Mouse (Mus musculus): ENCODE results near the gene Gm11032. TPM values are rescaled to one million over a fixed set of nuclear protein-coding genes. Genes with fewer than 3 reads are reported as not detected.

Gm11032 gene
- polyA plus RNA-seq, 1 experiment from 2014 or later, result not detected

DNA sequence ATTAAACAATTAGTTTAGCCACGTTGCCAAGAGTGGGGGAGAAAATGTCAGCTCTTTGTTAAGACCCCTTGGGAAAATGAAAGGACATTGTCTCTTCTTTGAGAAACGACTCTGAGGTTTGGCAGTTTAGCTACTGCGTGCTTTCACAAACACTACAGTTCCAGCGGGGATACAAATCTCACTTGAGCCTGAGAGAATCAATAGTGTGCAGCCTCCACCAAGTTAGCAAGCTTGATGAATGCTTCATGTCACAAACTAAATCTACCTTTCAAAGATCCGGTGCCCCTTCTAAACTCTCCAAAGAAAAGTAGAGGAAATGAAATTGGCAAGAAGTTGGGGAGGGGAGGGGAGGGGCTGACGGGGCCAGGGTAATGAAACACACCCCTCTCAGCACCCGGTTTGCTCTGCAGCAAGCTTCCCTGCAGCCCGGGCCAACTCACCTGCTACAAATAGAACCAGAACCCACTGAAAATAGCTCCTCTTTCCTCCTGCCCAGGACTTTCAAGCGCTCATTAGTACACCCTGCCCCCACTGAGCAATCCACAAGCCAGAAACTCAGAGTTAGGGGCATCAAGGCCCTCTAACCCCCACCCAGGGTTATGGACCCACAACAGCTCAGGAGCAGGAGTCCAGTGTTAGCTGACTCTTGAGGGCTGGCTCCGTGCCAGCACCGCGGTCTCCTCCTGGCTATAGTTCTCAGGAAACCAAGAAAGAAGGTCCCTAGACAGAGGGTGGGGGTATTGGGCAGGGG lies 17.0 kb upstream of the Gm11032 start:
- Histone ChIP-seq H3K4me1 (peaks cover 16% of the 10 kb centered on the region), H3K27ac (peak overlapping the region; percentile 44; the same call in 1 of the 2 replicates), H3K9me3 (no peaks in the 10 kb centered on the region), H3K36me3 (replicated peaks) (no peaks in the 10 kb centered on the region), H3K4me3 (no peak overlapping the region), H3K27me3 (ENCODE audit: poor library complexity, severe bottlenecking) (no peaks in the 10 kb centered on the region)
- DNase-seq (ENCODE audit: extremely low spot score, low spot score), result no peak
- WGBS, result 53% methylated on average over 12 of the region's 12 CpGs

DNA sequence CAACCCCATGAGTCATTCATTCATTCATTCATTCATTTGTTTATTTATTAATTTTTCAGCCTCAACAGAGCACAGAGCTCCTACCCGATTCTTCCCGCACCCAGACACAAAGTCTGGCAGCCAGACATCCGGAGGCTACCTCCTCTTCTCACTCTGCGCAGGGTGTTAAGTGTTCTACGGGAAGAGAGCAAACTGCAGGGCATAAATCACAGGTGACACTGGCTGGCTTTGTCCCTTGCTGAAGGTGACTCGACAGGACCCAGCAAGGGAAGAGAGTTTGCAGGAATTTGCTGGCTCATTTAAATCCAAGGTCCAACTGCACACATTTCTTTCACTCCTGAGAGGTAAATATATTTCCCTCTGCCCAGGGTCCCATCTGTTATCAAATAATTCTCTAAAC lies 15.4 kb upstream of the Gm11032 start:
- Histone ChIP-seq H3K27ac (no peak overlapping the region), H3K36me3 (replicated peaks) (no peaks in the 10 kb centered on the region), H3K9me3 (no peaks in the 10 kb centered on the region), H3K4me3 (no peak overlapping the region), H3K4me1 (peaks cover 16% of the 10 kb centered on the region), H3K27me3 (ENCODE audit: poor library complexity, severe bottlenecking) (no peaks in the 10 kb centered on the region)
- no peak for DNase-seq (ENCODE audit: extremely low spot score, low spot score)
- WGBS, result 80% methylated on average over 6 of the region's 6 CpGs

DNA sequence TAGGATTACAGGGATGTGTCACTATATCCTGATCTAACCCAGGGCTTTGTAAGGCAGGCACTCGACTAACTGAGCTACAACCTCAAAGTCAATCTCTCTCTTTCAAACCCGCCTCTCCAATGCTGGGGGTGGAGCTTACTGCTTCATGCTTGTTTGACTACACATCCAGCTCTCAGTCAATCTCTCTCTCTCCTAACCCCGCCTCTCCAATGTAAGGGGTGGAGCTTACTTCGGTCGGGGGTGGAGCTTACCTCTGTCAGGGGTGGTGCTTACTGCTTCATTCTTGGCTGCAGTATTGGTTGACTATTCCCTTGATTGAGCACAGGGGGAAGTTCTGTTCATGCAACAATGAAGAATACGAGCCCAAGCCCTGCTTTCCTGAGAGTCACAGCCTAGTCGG lies 14.5 kb upstream of the Gm11032 start:
- WGBS, result 60% methylated on average over 7 of the region's 7 CpGs
- Histone ChIP-seq H3K27ac (no peak overlapping the region), H3K4me3 (no peak overlapping the region), H3K4me1 (peaks cover 16% of the 10 kb centered on the region), H3K9me3 (no peaks in the 10 kb centered on the region), H3K36me3 (replicated peaks) (no peaks in the 10 kb centered on the region), H3K27me3 (ENCODE audit: poor library complexity, severe bottlenecking) (no peaks in the 10 kb centered on the region)
- DNase-seq (ENCODE audit: extremely low spot score, low spot score), result no peak

DNA sequence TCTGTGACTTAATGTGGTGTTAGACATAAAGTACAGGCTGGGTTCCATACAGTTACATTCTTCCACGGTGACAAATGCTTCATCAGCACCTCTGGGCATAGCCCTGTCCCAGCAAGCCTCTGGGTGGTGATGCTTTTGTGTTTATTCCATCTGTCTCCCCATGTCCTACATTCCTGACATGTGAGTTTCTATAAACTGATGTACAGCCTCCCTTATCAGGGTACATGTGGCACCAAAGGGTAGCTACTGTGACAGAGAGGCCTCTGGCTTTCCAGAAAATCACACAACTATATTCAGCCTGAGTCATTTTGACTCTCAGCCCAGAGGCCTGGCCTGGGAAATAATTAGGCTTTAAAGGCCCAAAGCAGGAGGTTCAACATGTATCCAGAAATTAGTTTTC lies 13.3 kb upstream of the Gm11032 start:
- no peaks in the 10 kb centered on the region for H3K9me3 ChIP-seq
- WGBS, result 84% methylated on average over 1 of the region's 1 CpGs

DNA sequence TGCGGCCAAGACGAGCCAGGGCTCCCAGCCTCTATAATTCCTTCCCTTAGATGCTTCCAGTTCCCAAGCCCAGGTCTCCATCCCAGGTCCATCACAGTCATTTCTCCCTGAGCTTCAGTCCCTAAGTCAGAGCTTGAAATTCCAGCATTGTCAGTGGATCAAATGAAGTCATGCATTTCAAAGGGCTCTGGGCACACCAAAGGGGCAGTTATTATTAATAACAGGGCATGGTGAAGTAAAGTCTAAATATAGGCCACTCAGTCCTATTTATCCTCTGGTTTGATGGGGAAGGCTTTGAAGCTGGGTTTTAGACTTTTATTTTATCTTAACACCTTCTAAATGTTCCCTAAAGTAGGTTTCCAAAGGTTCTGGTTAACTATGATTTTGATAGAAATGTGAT lies 8.0 kb upstream of the Gm11032 start:
- H3K9me3 ChIP-seq, result no peaks in the 10 kb centered on the region
- no peaks in the 10 kb centered on the region for H3K4me1 ChIP-seq
- DNase-seq (ENCODE audit: extremely low spot score, low spot score), result no peak
- no peaks in the 10 kb centered on the region for H3K36me3 ChIP-seq (replicated peaks)
- H3K27ac ChIP-seq, result no peak overlapping the region
- no peaks in the 10 kb centered on the region for H3K27me3 ChIP-seq (ENCODE audit: poor library complexity, severe bottlenecking)
- WGBS, result 74% methylated on average over 2 of the region's 2 CpGs
- no peak overlapping the region for H3K4me3 ChIP-seq

More for the DNA sequence above, 13.3 kb upstream of the Gm11032 start:
- Histone ChIP-seq H3K4me1 (peaks cover 16% of the 10 kb centered on the region), H3K27ac (no peak overlapping the region), H3K27me3 (ENCODE audit: poor library complexity, severe bottlenecking) (no peaks in the 10 kb centered on the region), H3K4me3 (no peak overlapping the region), H3K36me3 (replicated peaks) (no peaks in the 10 kb centered on the region)
- no peak for DNase-seq (ENCODE audit: extremely low spot score, low spot score)

DNA sequence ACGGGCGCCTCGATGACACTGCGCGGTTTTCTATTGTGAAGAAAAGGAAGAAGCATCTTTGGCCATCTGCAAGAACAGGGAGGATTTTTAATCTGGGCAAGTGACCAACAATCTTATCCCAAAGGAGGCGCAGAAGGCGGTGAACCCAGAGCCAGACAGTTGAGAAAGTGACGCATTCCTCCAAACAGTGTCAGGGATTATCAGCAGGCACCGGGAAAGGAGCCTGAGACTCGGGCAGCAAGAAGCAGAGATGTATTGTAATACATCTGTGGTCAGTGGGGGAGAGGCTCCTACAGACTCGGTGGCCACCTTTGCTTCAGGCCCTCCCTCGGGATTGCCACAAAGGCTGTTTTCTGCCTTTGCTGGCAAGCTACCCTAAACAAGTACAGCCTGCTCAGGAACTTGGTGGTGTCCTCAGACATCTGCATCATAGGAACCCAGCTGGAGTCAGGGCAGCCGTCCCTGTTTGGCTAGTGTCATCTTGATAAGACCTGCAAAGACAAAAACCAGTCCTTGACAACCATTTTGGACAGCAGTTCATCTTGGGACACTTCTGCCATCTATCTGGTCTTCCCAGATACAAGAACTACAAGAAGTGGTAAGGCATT lies 738 bp downstream of the Gm11032 start:
- 62% methylated on average over 13 of the region's 13 CpGs for WGBS
- Histone ChIP-seq H3K4me3 (no peak overlapping the region), H3K27ac (no peak overlapping the region), H3K9me3 (no peaks in the 10 kb centered on the region), H3K27me3 (ENCODE audit: poor library complexity, severe bottlenecking) (no peaks in the 10 kb centered on the region), H3K4me1 (0 out of 2 replicates have a peak, but pooled peaks cover 7% of the 10 kb centered on the region), H3K36me3 (replicated peaks) (no peaks in the 10 kb centered on the region)
- no peak for DNase-seq (ENCODE audit: extremely low spot score, low spot score)

DNA sequence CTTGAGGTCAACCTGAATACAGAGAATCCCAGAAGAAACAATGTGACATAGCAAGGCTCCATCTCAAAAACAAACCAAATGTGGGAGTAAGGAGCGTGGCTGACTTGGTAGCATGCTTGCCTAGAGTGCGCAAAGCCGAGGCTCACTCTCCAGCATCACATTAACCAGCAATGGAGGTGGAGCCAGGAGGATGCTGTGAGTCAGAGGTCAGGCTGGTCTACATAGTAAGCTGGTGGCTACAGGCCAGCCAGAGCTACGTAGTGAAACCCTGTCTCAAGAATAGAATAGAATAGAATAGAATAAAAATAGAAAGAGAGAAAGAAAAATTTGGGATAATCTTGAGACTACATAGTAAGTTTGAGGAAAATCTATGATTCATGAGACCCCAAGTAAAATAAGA lies 2.0 kb downstream of the Gm11032 start:
- Histone ChIP-seq H3K27ac (no peak overlapping the region), H3K4me1 (0 out of 2 replicates have a peak, but pooled peaks cover 7% of the 10 kb centered on the region), H3K27me3 (ENCODE audit: poor library complexity, severe bottlenecking) (no peaks in the 10 kb centered on the region), H3K9me3 (no peaks in the 10 kb centered on the region), H3K36me3 (replicated peaks) (no peaks in the 10 kb centered on the region), H3K4me3 (no peak overlapping the region)
- 83% methylated on average over 4 of the region's 4 CpGs for WGBS
- DNase-seq (ENCODE audit: extremely low spot score, low spot score), result no peak

DNA sequence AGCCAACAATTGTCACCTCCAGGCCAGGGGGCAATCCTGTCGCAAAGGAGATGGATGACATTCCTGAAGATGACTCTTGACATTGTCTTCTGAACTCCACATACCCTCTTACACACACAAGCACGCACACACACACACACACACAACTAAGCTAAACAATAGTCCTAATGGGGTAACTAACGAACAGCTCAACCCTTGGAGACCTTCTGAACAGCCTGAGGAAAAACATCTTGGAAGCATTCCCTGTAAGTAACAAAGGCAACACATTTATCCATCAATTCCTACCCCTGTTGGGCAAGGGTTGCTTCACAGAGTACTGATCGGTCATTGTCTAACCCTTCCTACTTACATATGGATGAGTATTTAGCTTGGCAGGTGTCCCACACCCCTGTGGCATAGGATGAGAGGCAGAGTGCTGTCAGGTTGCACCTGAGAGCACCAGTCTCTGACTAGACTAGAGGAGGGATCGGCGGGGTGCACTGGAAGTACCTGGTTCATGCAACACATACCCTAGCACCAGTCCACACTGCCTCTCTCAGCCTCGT lies 2.6 kb downstream of the Gm11032 start:
- H3K9me3 ChIP-seq, result no peaks in the 10 kb centered on the region
- DNase-seq (ENCODE audit: extremely low spot score, low spot score), result no peak
- 82% methylated on average over 7 of the region's 7 CpGs for WGBS

DNA sequence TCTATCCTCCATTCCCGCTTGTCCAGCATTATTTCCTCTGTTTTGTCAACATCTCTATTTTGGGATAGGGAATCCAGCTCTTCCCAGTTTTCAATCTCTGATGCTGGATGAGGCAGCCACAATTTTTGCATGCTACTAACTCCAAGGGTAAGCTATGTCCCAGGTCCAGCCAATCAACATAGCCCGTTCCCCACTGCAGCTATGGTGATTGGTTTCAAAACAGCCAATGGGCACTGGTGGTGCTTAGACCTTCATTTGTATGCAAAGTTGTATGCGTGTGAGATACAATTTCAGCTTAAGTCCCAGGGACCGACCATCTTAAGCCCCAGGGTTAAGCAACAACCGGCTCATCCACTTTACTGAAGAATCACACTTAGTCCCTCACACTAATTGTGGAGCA lies 3.1 kb downstream of the Gm11032 start:
- WGBS, result 67% methylated on average over 5 of the region's 5 CpGs
- H3K27ac ChIP-seq, result no peak overlapping the region
- H3K36me3 ChIP-seq (replicated peaks), result no peaks in the 10 kb centered on the region
- H3K27me3 ChIP-seq (ENCODE audit: poor library complexity, severe bottlenecking), result no peaks in the 10 kb centered on the region
- H3K4me1 ChIP-seq, result 0 out of 2 replicates have a peak, but pooled peaks cover 7% of the 10 kb centered on the region
- no peak overlapping the region for H3K4me3 ChIP-seq
- no peaks in the 10 kb centered on the region for H3K9me3 ChIP-seq
- no peak for DNase-seq (ENCODE audit: extremely low spot score, low spot score)

More for the DNA sequence above, 2.6 kb downstream of the Gm11032 start:
- H3K4me3 ChIP-seq, result no peak overlapping the region
- no peaks in the 10 kb centered on the region for H3K36me3 ChIP-seq (replicated peaks)
- no peak overlapping the region for H3K27ac ChIP-seq
- H3K4me1 ChIP-seq, result 0 out of 2 replicates have a peak, but pooled peaks cover 7% of the 10 kb centered on the region
- no peaks in the 10 kb centered on the region for H3K27me3 ChIP-seq (ENCODE audit: poor library complexity, severe bottlenecking)

DNA sequence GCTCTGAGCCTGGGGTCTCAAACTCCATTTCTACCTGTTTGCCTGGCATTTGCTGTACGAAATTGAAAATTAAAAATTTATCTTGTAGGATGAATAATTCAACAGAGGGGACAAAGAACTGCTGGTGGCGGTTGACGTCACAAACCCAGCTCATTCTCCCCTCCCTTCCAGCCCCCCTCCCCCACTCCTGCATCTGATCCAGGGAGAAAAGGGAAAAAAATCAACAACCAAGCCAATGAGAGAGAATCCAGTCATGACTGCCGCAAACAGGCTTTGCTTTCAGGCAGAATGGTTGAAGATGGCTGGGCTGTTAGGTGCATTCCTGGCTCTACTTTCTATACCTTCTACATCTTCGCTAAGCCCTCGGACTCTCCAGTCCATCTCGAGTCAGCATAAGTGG lies 6.1 kb downstream of the Gm11032 start:
- Histone ChIP-seq H3K27me3 (ENCODE audit: poor library complexity, severe bottlenecking) (no peaks in the 10 kb centered on the region), H3K4me3 (no peak overlapping the region), H3K9me3 (no peaks in the 10 kb centered on the region), H3K36me3 (replicated peaks) (no peaks in the 10 kb centered on the region), H3K27ac (no peak overlapping the region), H3K4me1 (peaks cover 25% of the 10 kb centered on the region)
- no peak for DNase-seq (ENCODE audit: extremely low spot score, low spot score)
- WGBS, result 85% methylated on average over 7 of the region's 7 CpGs

DNA sequence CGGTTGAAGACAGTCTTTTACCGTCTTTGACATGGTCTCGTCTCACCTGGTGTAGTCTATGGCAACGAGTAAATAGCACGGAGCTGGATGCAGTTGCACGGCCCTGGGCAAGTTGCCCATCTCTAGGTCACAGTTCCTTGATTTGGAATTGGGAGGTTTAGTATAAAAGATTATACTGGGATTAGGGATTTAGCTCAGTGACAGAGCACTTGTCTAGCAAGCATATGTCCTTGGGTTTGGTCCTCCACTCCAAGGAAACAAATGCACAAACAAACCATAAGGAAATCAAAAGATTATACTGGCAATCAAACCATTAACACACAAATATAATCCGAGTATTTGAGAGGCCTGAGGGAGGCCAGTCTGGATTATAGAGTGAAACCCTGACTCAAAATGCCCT lies 7.8 kb downstream of the Gm11032 start:
- Histone ChIP-seq H3K4me3 (no peak overlapping the region), H3K27ac (no peak overlapping the region), H3K4me1 (peaks cover 24% of the 10 kb centered on the region), H3K9me3 (no peaks in the 10 kb centered on the region), H3K36me3 (replicated peaks) (no peaks in the 10 kb centered on the region), H3K27me3 (ENCODE audit: poor library complexity, severe bottlenecking) (no peaks in the 10 kb centered on the region)
- 87% methylated on average over 7 of the region's 7 CpGs for WGBS
- no peak for DNase-seq (ENCODE audit: extremely low spot score, low spot score)

DNA sequence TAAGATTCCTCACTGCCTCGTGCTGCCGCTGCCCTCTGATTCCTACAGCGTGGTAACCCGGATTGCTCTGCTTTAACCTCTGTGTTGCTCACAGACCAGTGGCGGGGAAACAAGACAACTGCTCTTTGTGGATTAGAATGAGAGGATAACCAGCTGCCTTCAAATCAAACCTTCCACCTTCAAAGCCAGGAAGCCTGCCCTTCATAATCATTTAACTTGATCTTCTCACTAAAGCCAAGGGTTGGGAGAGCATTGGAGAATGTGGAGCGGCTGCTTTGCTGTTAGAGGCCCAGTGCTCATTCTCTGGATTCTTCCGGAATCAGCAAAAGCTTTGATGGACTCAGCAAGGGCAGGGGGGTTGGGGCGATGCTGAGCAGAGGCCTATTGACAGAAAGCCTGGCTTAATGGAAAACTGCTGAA lies 10.0 kb downstream of the Gm11032 start:
- H3K4me3 ChIP-seq, result no peak overlapping the region
- peak overlapping the region; percentile 74 for H3K27ac ChIP-seq
- H3K4me1 ChIP-seq, result peaks cover 18% of the 10 kb centered on the region
- DNase-seq (ENCODE audit: extremely low spot score, low spot score), result no peak
- H3K36me3 ChIP-seq (replicated peaks), result no peaks in the 10 kb centered on the region
- no peaks in the 10 kb centered on the region for H3K9me3 ChIP-seq
- WGBS, result 30% methylated on average over 8 of the region's 8 CpGs
- no peaks in the 10 kb centered on the region for H3K27me3 ChIP-seq (ENCODE audit: poor library complexity, severe bottlenecking)

DNA sequence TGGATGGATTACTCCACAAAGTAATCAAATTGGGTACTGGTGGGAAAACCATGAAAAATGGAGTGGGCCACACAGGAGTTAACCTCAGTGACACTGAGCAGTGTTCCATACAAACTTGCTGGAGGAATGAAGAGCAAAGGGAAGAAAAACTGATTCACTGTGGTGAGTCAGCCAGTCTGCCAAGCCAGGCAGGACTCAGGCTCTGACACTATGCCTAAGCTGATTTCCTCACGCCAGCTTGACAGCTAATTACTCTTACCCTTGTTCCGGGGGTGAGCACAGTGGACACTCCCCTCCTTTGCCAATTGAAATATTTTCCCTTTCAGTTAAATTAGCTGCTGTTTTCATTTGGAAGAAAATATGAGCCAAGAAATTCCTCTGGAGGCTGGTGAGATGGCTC lies 13.6 kb downstream of the Gm11032 start:
- no peak for DNase-seq (ENCODE audit: extremely low spot score, low spot score)
- no peaks in the 10 kb centered on the region for H3K27me3 ChIP-seq (ENCODE audit: poor library complexity, severe bottlenecking)
- no peak overlapping the region for H3K27ac ChIP-seq
- no peak overlapping the region for H3K4me3 ChIP-seq
- WGBS, result 68% methylated on average over 2 of the region's 2 CpGs
- no peaks in the 10 kb centered on the region for H3K36me3 ChIP-seq (replicated peaks)
- no peaks in the 10 kb centered on the region for H3K9me3 ChIP-seq
- H3K4me1 ChIP-seq, result peaks cover 36% of the 10 kb centered on the region

Data from forebrain, embryonic 10.5 days (tissue).